Mouse (Mus musculus): ENCODE data around the gene Gcnt2. TPM values are rescaled to one million over a fixed set of nuclear protein-coding genes. Genes with fewer than 3 reads are reported as not detected.
"Not testable (repeated sequence)": the region's sequence is repeated elsewhere in the genome, so short reads cannot be mapped to it uniquely, and the experiment has no call there.

Gcnt2 gene
- polyA plus RNA-seq, 1 experiment = 5.5 TPM

DNA sequence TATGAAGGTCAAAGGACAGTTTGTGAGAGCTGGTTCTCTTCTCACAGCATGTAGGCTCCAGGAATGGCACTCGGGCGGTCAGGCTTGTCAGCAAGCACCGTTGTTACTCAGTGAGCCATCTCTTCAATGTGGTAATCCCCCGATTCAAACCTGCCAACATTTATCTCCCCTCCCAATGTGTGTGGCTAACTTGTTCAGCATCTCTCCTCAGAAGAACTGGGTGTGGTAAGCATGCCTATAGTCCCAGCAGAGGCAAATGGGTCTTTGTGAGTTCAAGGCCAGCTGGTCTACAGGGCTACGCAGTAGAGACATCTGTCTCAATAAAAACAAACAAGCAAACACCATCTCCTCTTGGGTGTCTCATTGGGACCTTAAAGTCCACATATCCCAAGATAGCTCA lies 113.4 kb downstream of the Gcnt2 start:
- 89% methylated on average over 5 of the region's 5 CpGs for WGBS
- no peak for DNase-seq (ENCODE audit: low read depth, low spot score)

DNA sequence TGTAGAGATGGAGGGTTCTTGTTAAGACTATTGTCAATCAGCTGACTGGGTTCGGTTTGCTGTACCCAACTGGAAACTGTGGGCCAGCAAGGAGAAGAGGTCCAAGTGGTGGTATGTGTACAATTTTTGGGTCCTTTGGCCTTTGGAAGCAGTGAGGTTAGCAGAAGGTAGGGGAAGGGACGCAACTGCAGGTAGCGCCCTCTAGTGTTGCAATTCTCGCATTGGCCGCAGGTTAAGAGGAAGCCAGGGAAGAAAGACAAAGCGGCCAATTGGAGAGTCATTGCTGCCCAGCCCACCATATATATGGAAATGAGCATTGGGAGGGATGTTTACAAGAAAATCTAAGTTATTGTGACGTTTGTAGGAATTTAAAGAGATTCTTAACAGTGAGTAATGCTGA lies 118.1 kb downstream of the Gcnt2 start:
- DNase-seq (ENCODE audit: low read depth, low spot score) = no peak
- 20% methylated on average over 7 of the region's 7 CpGs for WGBS

DNA sequence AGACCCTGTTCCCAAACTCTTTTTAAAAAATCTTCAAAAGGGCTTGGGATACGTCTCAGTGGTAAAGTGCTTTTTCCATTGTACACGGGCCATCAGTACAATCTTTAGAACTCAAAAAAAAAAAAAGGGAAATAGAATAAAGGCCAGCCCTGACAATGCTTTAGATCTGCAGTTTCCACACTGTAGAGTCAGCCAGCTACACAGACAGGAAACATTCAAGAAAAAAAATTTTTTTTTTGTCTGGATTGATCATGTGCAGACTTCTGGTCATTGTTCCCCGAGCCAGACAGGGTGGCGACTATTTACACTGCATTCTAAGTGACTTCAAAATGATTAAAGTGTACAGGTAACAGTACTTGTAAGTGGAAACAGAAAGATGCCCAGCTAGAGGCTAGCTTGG lies 119.1 kb downstream of the Gcnt2 start:
- 58% methylated on average over 4 of the region's 4 CpGs for WGBS
- DNase-seq (ENCODE audit: low read depth, low spot score) = no peak

DNA sequence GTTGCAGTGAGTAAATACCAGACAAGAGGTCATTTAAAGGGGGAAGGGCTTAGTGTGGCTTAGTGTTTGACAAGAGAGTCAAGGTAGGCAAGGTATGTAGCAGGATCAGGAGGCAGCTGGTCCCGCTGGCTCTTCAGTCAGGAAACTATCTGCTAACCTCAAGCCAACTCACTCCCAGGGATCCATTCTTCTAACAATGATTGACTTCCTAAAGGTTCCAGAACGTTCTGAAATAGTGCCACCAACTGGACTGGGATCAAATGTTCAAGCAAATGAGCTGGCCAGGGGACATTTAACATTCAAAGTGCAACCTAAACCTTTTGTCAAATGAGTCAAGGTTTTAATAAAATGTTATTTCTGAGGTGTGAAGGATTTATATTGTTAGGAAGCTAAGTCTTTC lies 119.8 kb downstream of the Gcnt2 start:
- DNase-seq (ENCODE audit: low read depth, low spot score) = no peak
- 23% methylated on average over 2 of the region's 2 CpGs for WGBS

DNA sequence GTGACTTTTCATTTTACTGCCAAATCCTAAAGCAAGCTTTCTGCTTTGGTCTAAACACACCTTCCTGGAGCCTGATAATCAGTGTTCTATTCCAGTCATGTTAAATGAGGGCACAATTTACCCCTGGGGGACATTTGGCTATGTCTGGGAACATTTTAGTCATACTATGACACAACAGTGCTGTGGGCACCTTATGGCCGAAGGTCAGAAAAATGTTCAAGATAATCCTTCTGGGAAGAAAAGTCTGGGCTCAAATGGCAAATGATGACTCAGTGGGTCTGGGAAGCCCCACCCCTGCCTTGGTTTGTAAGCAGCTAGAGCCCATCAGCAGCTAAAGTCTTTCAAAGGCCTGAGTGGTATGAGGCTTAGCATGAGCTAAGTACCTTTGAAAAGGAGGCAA lies 123.2 kb downstream of the Gcnt2 start:
- 69% methylated on average over 1 of the region's 1 CpGs for WGBS
- no peak for DNase-seq (ENCODE audit: low read depth, low spot score)

DNA sequence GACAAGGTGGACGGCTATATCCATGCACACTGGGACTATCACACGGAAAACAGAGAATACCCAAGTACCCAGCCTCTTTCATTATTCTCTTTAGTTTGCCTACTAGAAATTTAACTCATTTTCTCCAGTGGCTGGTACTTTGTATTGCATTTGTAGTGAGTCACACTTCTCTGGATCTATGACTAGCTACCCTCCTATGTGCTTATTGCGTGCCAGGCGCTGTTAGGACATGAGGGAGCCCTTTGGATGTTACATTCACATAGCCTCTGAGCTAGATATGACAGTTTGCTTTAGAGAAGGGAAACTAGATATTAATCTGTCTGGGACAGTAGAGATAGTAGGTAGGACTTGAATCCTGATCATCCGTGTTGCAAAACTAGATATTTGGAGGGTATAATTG lies 126.5 kb downstream of the Gcnt2 start:
- no peak for DNase-seq (ENCODE audit: low read depth, low spot score)
- WGBS = 93% methylated on average over 5 of the region's 5 CpGs

DNA sequence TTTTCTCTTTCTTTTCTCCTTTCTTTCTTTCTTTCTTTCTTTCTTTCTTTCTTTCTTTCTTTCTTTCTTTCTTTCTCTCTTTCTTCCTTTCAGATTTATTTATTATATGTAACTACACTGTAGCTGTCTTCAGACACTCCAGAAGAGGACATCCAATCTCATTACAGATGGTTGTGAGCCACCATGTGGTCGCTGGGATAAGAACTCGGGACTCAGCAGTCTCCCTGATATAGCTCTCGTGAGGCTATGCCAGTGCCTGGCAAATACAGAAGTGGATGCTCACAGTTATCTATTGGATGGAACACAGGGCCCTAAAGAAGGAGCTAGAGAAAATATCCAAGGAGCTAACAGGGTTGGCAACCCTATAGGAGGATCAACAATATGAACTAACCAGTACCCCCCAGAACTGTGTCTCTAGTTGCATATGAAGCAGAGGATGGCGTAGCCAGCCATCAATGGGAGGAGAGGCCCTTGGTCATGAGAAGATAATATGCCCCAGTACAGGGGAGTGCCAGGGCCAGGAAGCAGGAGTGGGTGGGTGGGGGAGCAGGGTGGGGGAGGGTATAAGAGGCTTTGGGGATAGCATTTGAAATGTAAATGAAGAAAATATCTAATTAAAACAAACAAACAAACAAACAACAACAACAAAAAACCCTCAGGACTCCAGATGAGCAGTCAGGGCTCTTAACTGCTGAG lies 128.2 kb downstream of the Gcnt2 start:
- DNase-seq (ENCODE audit: low read depth, low spot score) = not testable (repeated sequence)
- WGBS = 68% methylated on average over 4 of the region's 4 CpGs

DNA sequence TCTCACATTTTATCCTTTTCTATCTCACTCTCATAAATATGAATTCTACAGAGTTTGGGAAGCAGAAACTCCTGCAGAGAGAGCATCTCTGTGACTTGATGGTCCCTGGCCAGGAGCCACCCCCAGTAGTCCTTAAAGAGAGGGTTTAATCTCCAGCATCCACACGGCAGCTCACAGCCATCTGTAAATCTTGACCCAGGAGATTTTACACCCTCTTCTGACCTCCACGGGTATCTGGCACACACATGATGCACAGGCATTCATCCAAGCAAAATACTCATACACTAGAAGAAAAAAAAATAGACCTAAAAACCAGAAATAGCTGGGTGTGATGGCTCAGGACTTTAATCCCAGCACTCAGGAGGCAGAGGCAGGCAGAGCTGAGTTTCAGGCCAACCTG lies 128.9 kb downstream of the Gcnt2 start:
- no peak for DNase-seq (ENCODE audit: low read depth, low spot score)
- WGBS = 55% methylated on average over 2 of the region's 2 CpGs

DNA sequence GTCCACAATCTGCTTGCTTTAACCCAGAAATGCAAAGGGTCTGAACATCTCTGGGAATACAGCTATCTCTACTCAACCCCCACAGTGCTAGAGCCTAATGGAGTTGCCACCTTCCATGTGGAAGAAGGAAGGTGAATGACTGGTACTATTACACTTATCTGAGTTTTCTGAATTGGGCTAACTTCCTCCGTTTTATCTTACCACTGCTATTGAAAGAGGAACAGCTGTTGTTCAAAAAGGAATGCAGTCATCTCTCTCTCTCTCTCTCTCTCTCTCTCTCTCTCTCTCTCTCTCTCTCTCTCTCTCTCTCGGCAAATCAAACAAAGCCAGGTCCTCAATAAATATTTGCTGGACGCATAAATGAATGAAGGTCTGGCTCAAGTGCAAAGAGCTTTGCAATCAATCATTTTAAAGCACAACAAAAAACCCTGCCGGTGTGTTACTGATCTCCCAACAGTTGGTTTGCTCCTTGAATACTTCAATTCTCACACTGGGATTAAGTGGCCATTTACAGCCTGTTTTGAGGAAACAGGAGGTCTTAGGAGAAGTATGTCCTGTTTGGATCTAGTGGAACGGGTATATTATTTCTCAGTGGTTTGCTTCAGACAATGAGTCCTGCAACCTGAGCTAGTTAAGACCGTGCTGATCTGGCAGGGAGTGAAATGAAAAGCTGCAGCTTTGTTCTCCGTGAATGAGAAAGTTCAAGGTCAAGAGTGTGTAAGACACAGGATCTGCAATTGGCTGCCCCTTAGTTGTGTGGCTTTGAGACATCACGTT lies 135.1 kb downstream of the Gcnt2 start:
- DNase-seq (ENCODE audit: low read depth, low spot score) = no peak
- 5% methylated on average over 8 of the region's 8 CpGs for WGBS

DNA sequence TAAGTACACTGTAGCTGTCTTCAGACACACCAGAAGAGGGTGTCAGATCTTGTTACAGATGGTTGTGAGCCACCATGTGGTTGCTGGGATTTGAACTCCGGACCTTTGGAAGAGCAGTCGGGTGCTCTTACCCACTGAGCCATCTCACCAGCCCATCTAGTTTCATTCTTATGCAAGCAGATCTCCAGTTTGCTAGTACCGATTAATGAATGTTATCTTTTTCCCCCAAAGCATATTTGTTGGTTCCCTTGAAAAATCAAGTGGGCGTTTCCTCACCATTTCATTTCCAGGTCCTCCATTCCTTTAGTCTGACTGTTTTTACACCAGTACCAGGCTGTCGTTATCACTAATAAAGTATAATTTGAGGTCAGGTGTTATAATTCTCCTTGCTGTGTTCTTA lies 139.0 kb downstream of the Gcnt2 start:
- DNase-seq (ENCODE audit: low read depth, low spot score) = not testable (repeated sequence)
- WGBS = 91% methylated on average over 5 of the region's 5 CpGs

DNA sequence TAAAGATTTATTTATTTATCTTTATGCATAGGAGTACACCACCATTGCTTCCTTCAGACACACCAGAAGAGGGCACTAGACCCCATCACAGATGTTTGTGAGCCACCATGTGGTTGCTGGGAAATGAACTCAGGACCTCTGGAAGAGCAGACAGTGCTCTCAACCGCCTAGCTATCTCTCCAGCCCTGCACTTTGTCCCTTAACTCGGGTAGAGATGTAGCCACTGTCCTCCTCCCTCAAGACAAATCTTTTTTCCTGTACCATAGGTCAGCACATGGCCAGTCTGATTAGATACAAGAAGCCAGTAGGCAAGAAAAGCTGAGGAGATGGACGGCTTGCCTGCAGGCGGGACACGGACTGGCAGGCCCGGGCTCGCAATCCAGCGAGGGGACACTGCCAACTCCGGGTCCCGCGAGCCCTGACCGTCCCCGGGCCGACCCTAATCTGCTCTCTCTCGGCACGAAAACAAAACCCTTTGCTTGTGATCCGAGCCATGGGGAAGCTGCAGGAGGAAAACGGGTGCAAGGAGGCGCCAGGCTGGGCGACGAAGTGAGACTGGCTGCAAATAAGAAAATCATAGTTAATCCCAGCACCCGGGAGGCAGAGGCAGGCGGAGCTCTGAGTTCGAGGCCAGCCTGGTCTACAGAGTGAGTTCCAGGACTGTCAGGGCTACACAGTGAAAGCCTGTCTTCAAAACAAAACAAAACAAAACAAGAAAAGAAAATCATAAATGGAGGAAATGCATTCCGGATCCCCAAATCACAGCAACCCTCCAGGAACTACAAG lies 140.8 kb downstream of the Gcnt2 start:
- WGBS = under 1% methylated on average over 25 of the region's 25 CpGs

DNA sequence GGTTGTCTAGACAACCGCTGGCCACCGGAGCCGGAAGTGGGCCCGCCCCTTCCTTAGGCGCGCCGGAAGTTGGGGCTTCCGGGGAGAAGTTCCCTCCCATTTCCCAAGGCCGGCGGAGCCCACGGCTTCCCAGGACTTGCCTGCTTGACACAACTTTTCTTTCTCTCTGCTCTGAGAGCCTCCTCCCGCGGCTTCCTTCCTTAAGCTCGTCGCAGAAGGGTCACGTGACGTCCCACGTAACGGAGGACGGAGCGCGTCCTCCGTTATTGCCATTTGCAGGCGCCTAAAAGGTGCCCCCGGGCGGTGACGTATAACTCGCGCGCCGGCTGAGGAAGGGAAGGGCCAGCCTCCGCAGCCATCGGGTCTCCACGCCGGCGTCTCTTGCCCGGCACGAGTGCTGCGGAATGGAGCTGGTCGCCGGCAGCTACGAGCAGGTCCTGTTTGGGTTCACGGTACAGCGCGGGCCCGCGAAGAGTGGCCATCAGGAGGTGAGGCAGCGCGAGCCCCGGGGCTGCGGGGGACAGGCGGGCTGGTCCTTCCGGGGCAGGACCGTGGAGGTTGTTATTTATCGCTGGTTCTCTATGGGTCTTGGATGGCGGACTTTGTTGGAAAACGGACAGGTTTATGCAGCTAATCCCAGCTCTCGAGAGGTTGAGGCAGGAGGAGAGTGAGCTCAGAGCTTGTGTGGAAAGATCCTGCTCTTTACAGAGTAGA lies 141.5 kb downstream of the Gcnt2 start, which contains the start of gene Pak1ip1:
Gene Pak1ip1 (plus strand): TSS at position 98 of the 714 bp plus-strand sequence.
- peak; percentile 70 for DNase-seq (ENCODE audit: low read depth, low spot score)
- under 1% methylated on average over 58 of the region's 58 CpGs for WGBS

More for the DNA sequence above, 140.8 kb downstream of the Gcnt2 start:
- no peak for DNase-seq (ENCODE audit: low read depth, low spot score)

DNA sequence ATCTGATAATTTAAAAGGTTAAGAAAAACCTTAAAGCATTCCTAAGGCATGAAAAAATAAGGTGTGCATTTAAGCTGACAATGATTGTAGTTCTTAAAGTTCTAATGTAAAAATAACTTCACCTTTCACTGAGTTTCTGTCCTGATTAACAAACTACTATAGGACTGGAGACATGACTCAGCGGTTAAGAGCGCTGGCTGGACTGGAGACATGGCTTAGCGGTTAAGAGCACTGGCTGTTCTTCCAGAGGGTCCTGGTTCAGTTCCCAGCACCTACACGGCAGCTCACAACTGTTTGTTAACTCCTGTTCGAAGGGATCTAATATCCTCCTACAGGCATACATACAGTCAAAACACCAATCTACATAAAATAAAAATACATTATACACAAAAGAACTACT lies 142.4 kb downstream of the Gcnt2 start:
- 84% methylated on average over 5 of the region's 5 CpGs for WGBS
- DNase-seq (ENCODE audit: low read depth, low spot score) = no peak

DNA sequence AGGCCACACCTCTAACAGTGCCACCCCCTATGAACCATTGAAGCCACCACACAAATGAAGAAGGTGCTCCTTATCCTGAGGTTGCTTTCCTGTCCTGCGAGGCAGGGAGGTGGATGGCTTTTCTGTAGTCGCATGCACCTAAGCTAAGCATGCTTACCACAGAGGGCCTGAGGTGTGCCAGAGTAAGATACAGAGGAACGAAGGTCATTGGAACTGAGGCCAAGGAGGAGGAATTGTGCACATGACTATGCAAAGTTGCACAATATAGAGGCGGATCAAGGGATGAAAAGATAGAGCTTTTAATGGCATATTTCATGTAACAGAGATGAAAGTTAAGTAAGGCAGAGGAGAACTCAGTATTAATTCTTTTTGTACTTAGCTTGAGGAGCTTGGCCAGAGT lies 146.7 kb downstream of the Gcnt2 start:
- 78% methylated on average over 4 of the region's 4 CpGs for WGBS
- DNase-seq (ENCODE audit: low read depth, low spot score) = no peak

DNA sequence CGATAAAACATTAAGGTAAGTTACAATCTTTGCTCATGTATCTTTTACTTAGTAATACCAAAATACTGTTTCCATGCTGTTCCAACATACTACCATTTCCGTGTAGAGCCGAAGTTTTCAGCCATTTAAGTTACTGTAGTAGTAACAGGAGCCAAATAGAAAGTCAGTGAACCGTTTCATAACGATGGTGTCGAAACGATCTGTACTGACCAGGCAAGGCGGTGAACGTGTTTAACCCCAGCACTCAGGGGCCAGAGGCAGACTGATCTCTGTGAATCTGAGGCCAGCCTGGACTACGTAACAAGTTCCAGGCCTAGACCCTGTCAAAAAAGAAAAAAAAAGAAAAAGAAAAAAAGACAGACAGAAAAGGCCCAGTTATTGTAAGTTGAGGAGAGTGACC lies 148.7 kb downstream of the Gcnt2 start:
- WGBS = 91% methylated on average over 10 of the region's 10 CpGs
- no peak for DNase-seq (ENCODE audit: low read depth, low spot score)

DNA sequence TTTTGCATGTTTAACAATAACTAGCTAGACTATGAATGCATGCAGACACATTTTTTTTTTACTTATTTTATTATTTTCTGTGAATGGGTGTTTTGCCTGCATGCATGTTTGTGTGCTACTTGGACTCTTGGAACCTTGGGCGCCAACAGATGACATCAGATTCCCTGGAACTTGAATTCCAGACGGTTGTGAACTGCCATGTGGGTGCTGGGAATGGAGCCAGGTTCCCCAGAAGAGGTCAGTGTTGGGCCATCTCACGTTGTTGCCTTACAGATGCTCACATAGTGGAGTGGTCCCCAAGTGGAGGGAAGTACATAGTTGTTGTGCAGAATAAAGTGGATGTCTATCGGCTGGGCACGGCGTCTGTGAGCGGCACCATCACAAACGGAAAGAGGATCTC lies 149.4 kb downstream of the Gcnt2 start:
- no peak for DNase-seq (ENCODE audit: low read depth, low spot score)
- 80% methylated on average over 8 of the region's 8 CpGs for WGBS
